Mouse (Mus musculus) right cerebral cortex, postnatal 25 days (tissue): ENCODE measurements around the gene Axl.
"Not testable (repeated sequence)": the region's sequence is repeated elsewhere in the genome, so short reads cannot be mapped to it uniquely, and the experiment has no call there.

ENCODE experiments used
- DNase-seq: peaks from one replicate; pipeline ENCODE4 v3.0.0; 2022

The Axl gene

GRCm38 (mm10) chr7:25753076-25753475 lies 35.4 kb downstream of the Axl start:
- DNase-seq = no peak

GRCm38 (mm10) chr7:25746844-25747243 lies 41.7 kb downstream of the Axl start:
- DNase-seq = no peak

GRCm38 (mm10) chr7:25738277-25738676 lies 50.2 kb downstream of the Axl start:
- no peak for DNase-seq

DNA sequence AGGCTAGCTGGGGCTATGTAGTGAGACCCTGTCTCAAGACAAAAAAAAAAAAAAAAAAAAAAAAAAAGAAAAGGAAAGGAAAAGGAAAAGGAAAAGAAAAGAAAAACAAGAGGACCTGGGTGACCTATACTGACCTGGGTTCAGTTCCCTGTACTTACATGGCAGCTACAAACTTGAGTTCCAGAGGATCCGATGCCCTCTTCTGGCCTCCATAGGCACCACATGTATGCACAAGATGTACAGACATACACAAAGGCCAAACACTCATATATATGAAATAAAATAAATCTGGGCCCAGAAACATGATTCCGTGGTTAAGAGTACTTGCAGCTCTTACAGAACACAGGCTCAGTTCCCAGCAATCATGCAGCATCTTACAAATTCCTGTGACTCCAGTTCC lies 51.6 kb downstream of the Axl start:
- no peak for DNase-seq

- DNase-seq = no peak
Measured at GRCm38 (mm10) chr7:25734991-25735390, 53.5 kb downstream of the Axl start.

GRCm38 (mm10) chr7:25731294-25732055 lies 57.0 kb downstream of the Axl start:
- no peak for DNase-seq

DNA sequence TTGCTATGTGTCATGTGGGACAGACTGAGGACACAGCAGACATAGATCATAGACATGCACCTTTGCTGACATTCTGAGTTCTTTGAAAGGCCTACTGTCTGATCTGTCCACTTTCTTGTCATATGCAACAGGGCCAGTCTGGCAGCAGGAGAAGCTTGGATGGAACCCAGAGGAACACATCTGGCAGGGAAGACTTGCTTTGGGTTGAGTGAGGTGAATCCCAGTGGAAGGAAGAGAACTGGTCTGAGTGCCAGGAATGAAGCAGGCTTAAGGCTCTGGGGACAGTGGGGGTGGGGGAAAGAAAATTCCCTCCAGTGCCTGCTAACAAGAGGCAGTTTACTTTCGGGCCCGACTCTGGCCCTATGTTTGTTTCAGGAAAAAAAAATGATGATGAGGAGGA lies 58.6 kb downstream of the Axl start:
- no peak for DNase-seq

- DNase-seq = no peak
Measured at GRCm38 (mm10) chr7:25729396-25729795, 59.1 kb downstream of the Axl start.

DNA sequence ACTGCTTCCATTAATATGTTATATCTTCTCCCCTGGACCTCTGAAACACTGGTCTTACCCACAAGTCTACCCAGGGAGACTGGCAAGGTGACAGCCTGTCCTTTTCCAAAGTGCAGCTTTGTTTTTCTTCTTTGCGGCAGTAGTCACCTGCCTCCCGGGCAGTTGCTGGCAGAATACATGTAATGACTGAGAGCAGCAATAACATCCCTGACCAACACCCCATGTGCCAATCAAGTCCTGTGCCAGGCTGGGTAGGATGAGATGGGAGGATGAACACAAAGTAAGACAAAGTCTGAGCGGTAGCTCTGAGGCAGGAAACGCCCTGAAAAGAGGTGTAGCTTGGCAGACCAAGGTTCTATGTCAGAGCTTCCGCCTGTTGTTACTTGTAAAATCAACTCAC lies 60.7 kb downstream of the Axl start:
- no peak for DNase-seq

- no peak for DNase-seq
Measured at GRCm38 (mm10) chr7:25725886-25726285, 62.6 kb downstream of the Axl start.

GRCm38 (mm10) chr7:25721776-25722175 lies 66.7 kb downstream of the Axl start:
- not testable (repeated sequence) for DNase-seq

GRCm38 (mm10) chr7:25720760-25721159 lies 67.7 kb downstream of the Axl start:
- DNase-seq = no peak

GRCm38 (mm10) chr7:25719761-25720610 lies 68.5 kb downstream of the Axl start:
- peak; percentile 73 for DNase-seq

GRCm38 (mm10) chr7:25718788-25719417 lies 69.6 kb downstream of the Axl start, which contains the start of gene Ccdc97:
TSS of gene Ccdc97 (minus strand) at chr7:25719088.
- peak; percentile 94 for DNase-seq

GRCm38 (mm10) chr7:25717478-25717877 lies 71.0 kb downstream of the Axl start:
- no peak for DNase-seq

GRCm38 (mm10) chr7:25715731-25716271 lies 72.7 kb downstream of the Axl start:
- no peak for DNase-seq

- DNase-seq = no peak
Measured at GRCm38 (mm10) chr7:25714581-25714980, 73.9 kb downstream of the Axl start.

DNA sequence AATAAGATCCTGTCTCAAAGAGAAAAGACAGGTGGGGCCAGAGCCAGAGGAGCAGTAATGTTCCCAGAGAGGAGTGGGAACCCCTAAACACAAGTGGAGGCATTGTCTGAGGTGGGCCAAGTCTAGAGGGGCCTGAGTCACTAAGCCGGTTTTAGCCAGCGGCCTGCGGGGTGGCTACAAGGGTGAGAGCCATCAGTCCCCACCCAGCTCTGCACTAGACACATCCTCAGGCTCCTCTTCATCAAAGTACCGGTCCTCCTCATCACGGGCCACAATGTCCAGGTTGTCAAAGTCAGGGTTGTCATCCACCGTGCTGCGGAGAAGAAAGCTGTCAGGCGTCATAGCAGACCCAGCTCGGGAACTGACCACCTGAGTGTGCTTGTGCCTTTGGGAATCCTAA lies 75.7 kb downstream of the Axl start:
- DNase-seq = no peak

- no peak for DNase-seq
Measured at GRCm38 (mm10) chr7:25711731-25712197, 76.7 kb downstream of the Axl start.

- no peak for DNase-seq
Measured at GRCm38 (mm10) chr7:25711165-25711564, 77.3 kb downstream of the Axl start.

- peak; percentile 70 for DNase-seq
Measured at GRCm38 (mm10) chr7:25710519-25711130, 77.9 kb downstream of the Axl start.

GRCm38 (mm10) chr7:25709961-25710360 lies 78.5 kb downstream of the Axl start:
- DNase-seq = no peak
